Mouse (Mus musculus) lung, postnatal 14 days (tissue): Measurements from ENCODE around the gene Tspan18.

Source experiments
- DNase-seq: peaks from one replicate; pipeline ENCODE4 v3.0.0; 2021

Gene Tspan18

GRCm38 (mm10) chr2:93212386-93212785 lies 121.9 kb downstream of the Tspan18 start:
- DNase-seq: no peak

- no peak for DNase-seq
These were observed 128.2 kb downstream of the Tspan18 start for GRCm38 (mm10) chr2:93206126-93206525.

- no peak for DNase-seq
These were observed 129.7 kb downstream of the Tspan18 start for GRCm38 (mm10) chr2:93204571-93204970.

- DNase-seq: peak; percentile 64
These were observed 130.6 kb downstream of the Tspan18 start for GRCm38 (mm10) chr2:93203682-93204081.

GRCm38 (mm10) chr2:93202782-93203181 lies 131.5 kb downstream of the Tspan18 start:
- DNase-seq: no peak

GRCm38 (mm10) chr2:93201997-93202396 lies 132.3 kb downstream of the Tspan18 start:
- DNase-seq: no peak

GRCm38 (mm10) chr2:93200681-93201340 lies 133.5 kb downstream of the Tspan18 start:
- no peak for DNase-seq

GRCm38 (mm10) chr2:93199531-93199974 lies 134.8 kb downstream of the Tspan18 start:
- DNase-seq: peak; percentile 69

GRCm38 (mm10) chr2:93198846-93199245 lies 135.5 kb downstream of the Tspan18 start:
- DNase-seq: peak; percentile 98

GRCm38 (mm10) chr2:93193806-93194205 lies 140.5 kb downstream of the Tspan18 start:
- no peak for DNase-seq

GRCm38 (mm10) chr2:93192671-93193080 lies 141.6 kb downstream of the Tspan18 start:
- no peak for DNase-seq

GRCm38 (mm10) chr2:93192182-93192560 lies 142.1 kb downstream of the Tspan18 start:
- DNase-seq: no peak

GRCm38 (mm10) chr2:93191488-93192181 lies 142.7 kb downstream of the Tspan18 start:
- no peak for DNase-seq

GRCm38 (mm10) chr2:93190771-93191487 lies 143.4 kb downstream of the Tspan18 start:
- no peak for DNase-seq

GRCm38 (mm10) chr2:93188761-93189458 lies 145.4 kb downstream of the Tspan18 start:
- peak; percentile 63 for DNase-seq

GRCm38 (mm10) chr2:93188020-93188760 lies 146.1 kb downstream of the Tspan18 start:
- no peak for DNase-seq

- peak; percentile 91 for DNase-seq
These were observed 146.8 kb downstream of the Tspan18 start, which contains the start of gene Trp53i11 for GRCm38 (mm10) chr2:93187323-93187996. TSS of gene Trp53i11 (plus strand) at chr2:93187548.

GRCm38 (mm10) chr2:93182859-93183258 lies 151.4 kb downstream of the Tspan18 start:
- DNase-seq: no peak

GRCm38 (mm10) chr2:93180077-93180844 lies 154.0 kb downstream of the Tspan18 start:
- DNase-seq: peak; percentile 45

- DNase-seq: no peak
These were observed 154.7 kb downstream of the Tspan18 start for GRCm38 (mm10) chr2:93179603-93180002.

GRCm38 (mm10) chr2:93178313-93178677 lies 156.0 kb downstream of the Tspan18 start:
- DNase-seq: no peak
